Mouse (Mus musculus): ENCODE measurements around the gene Zmat5. TPM values are rescaled to one million over a fixed set of nuclear protein-coding genes. Genes with fewer than 3 reads are reported as not detected.

The Zmat5 gene
- polyA plus RNA-seq, 1 experiment from 2014 or later = 51.7 TPM

DNA sequence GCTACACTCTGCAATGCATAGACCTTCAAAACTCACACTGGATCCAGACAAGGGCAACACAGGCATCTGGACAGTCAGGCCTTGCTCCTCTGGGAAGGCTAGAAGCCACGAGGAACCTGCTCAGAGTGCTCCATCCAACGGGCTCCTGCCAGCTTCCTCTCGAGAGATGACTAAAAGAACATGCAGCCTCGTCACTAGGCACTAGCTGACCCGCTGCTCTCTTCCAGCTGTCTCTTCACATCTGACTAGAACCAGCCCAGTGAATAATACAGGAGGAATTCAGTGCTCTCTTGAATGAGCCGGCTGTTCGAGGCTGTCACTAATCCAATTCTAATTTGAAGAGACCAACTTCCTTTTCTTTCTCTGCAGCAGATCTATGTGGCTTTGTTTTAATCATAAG lies 67.3 kb downstream of the Zmat5 start:
- no peaks in the 10 kb centered on the region for H3K27me3 ChIP-seq (replicated peaks; ENCODE audit: control insufficient read depth, insufficient read depth, low read length)
- DNase-seq (ENCODE audit: low spot score) (no peak), ATAC-seq (ENCODE audit: low read depth) (no peak)
- H3K36me3 ChIP-seq (ENCODE audit: control insufficient read depth, insufficient read depth, low read length) = peaks cover 40% of the 10 kb centered on the region
- H3K4me3 ChIP-seq (ENCODE audit: low read depth, low read length) = no peak overlapping the region
- no peak overlapping the region for H3K4me2 ChIP-seq (ENCODE audit: low read depth, low read length)
- no peaks in the 10 kb centered on the region for H3K9me3 ChIP-seq (ENCODE audit: control insufficient read depth, low read length)
- H3K27ac ChIP-seq (replicated peaks; ENCODE audit: low read depth, low read length) = no peak overlapping the region
- H3K9ac ChIP-seq (ENCODE audit: low read depth, low read length) = no peak overlapping the region
- no peaks in the 10 kb centered on the region for H3K4me1 ChIP-seq (ENCODE audit: control insufficient read depth, insufficient read depth, low read length)
- WGBS = 69% methylated on average over 7 of the region's 7 CpGs

DNA sequence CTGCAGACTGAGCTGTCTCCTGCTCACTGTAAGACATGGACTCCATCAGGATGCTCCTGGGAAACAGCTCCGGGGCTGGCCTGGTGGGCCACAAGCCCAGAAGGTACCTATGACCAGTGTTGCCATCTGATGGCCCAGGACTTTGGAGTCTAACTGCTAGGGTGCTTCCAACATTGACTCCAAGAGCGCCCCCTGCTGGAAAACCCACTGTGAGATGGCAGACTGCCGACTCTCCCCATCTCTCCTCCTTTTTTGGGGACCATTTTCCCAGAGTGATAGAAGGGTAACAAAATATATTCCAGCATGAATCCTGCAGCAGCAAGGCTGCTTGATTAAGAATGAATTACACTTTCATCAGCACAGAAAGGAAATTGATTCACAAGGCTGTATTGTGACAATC lies 68.4 kb downstream of the Zmat5 start:
- DNase-seq (ENCODE audit: low spot score) (peak; percentile 38), ATAC-seq (ENCODE audit: low read depth) (no peak)
- WGBS = 30% methylated on average over 3 of the region's 3 CpGs
- no peak overlapping the region for H3K9ac ChIP-seq (ENCODE audit: low read depth, low read length)
- H3K9me3 ChIP-seq (ENCODE audit: control insufficient read depth, low read length) = no peaks in the 10 kb centered on the region
- H3K36me3 ChIP-seq (ENCODE audit: control insufficient read depth, insufficient read depth, low read length) = peaks cover 46% of the 10 kb centered on the region
- H3K27me3 ChIP-seq (replicated peaks; ENCODE audit: control insufficient read depth, insufficient read depth, low read length) = no peaks in the 10 kb centered on the region
- H3K27ac ChIP-seq (replicated peaks; ENCODE audit: low read depth, low read length) = no peak overlapping the region
- H3K4me2 ChIP-seq (ENCODE audit: low read depth, low read length) = no peak overlapping the region
- H3K4me1 ChIP-seq (ENCODE audit: control insufficient read depth, insufficient read depth, low read length) = no peaks in the 10 kb centered on the region
- no peak overlapping the region for H3K4me3 ChIP-seq (ENCODE audit: low read depth, low read length)

DNA sequence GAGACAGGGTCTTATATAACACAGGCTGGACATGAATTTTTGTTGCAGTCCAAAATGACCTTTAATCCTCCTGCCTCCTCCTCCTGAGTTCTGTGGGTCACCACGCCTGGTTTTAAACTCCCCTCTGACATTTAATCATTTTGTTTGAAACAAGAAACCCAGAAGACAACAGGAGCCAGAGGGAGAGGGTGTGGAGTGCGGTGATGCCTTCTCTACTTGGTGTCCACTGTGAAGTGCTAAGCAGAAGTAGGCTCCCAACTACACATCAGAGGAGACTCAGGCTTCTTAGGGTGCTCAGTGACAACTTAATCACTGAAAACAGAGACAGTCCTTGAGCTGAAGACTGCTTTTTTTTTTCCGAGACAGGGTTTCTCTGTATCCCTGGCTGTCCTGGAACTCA lies 76.4 kb downstream of the Zmat5 start:
- H3K4me2 ChIP-seq (ENCODE audit: low read depth, low read length) = no peak overlapping the region
- H3K9me3 ChIP-seq (ENCODE audit: control insufficient read depth, low read length) = no peaks in the 10 kb centered on the region
- H3K9ac ChIP-seq (ENCODE audit: low read depth, low read length) = no peak overlapping the region
- 68% methylated on average over 3 of the region's 3 CpGs for WGBS
- no peak overlapping the region for H3K4me3 ChIP-seq (ENCODE audit: low read depth, low read length)
- no peak for DNase-seq (ENCODE audit: low spot score)
- H3K4me1 ChIP-seq (ENCODE audit: control insufficient read depth, insufficient read depth, low read length) = no peaks in the 10 kb centered on the region
- ATAC-seq (ENCODE audit: low read depth) = no peak
- no peaks in the 10 kb centered on the region for H3K27me3 ChIP-seq (replicated peaks; ENCODE audit: control insufficient read depth, insufficient read depth, low read length)
- H3K36me3 ChIP-seq (ENCODE audit: control insufficient read depth, insufficient read depth, low read length) = peaks cover 81% of the 10 kb centered on the region
- H3K27ac ChIP-seq (replicated peaks; ENCODE audit: low read depth, low read length) = no peak overlapping the region

DNA sequence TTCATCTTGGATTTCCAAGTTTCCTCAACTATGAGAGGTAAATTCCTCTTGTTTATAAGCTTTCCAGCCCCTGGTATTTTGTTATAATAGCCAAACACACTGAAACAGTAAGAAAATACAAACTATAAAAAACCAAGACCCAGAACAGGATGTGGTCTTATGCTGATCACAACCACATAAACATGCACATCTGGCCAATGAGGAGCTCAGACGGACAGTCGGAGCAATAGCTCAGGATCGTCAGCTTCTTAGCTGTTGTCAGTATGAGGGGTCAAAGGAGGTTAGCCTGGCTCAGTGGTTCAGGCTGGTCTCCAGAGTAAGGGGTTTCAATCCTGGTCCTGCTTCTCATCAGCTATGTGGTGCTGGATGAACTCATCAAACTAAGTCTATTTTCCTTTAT lies 78.6 kb downstream of the Zmat5 start:
- Histone ChIP-seq H3K9me3 (ENCODE audit: control insufficient read depth, low read length) (no peaks in the 10 kb centered on the region), H3K4me1 (ENCODE audit: control insufficient read depth, insufficient read depth, low read length) (no peaks in the 10 kb centered on the region), H3K4me3 (ENCODE audit: low read depth, low read length) (no peak overlapping the region), H3K4me2 (ENCODE audit: low read depth, low read length) (no peak overlapping the region), H3K36me3 (ENCODE audit: control insufficient read depth, insufficient read depth, low read length) (peaks cover 89% of the 10 kb centered on the region), H3K9ac (ENCODE audit: low read depth, low read length) (no peak overlapping the region), H3K27ac (replicated peaks; ENCODE audit: low read depth, low read length) (no peak overlapping the region), H3K27me3 (replicated peaks; ENCODE audit: control insufficient read depth, insufficient read depth, low read length) (no peaks in the 10 kb centered on the region)
- DNase-seq (ENCODE audit: low spot score) = no peak
- ATAC-seq (ENCODE audit: low read depth) = no peak
- 69% methylated on average over 3 of the region's 3 CpGs for WGBS

DNA sequence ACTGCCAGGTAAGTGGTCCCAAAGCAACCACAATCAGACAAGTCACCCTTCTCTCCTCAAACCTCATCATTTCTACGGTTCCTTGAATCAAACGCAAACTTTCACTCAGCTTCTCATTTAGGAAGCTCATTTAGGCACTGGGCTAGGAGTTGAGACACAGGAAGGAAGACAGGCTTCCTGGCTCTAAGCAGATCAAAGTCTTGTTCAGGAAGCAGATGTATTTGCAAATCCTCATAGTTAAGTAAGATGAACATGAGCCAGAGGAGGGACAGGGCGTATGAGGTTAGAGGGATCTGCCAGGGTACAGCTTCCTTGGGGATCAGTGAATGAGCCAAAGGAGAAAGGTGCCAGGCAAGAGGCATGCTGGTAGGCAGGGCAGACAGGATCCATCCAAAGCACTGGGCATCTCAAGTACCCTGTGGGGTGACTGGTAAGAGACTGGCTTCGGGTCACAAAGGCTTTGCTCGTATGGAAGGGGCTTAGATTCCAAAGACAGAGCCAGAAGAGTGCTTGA lies 80.2 kb downstream of the Zmat5 start:
- Histone ChIP-seq H3K4me1 (ENCODE audit: control insufficient read depth, insufficient read depth, low read length) (no peaks in the 10 kb centered on the region), H3K9me3 (ENCODE audit: control insufficient read depth, low read length) (no peaks in the 10 kb centered on the region), H3K4me2 (ENCODE audit: low read depth, low read length) (no peak overlapping the region), H3K36me3 (ENCODE audit: control insufficient read depth, insufficient read depth, low read length) (peaks cover 88% of the 10 kb centered on the region), H3K4me3 (ENCODE audit: low read depth, low read length) (no peak overlapping the region), H3K9ac (ENCODE audit: low read depth, low read length) (no peak overlapping the region), H3K27me3 (replicated peaks; ENCODE audit: control insufficient read depth, insufficient read depth, low read length) (no peaks in the 10 kb centered on the region), H3K27ac (replicated peaks; ENCODE audit: low read depth, low read length) (no peak overlapping the region)
- DNase-seq (ENCODE audit: low spot score) (no peak), ATAC-seq (ENCODE audit: low read depth) (no peak)
- 77% methylated on average over 5 of the region's 5 CpGs for WGBS

Other genes with a start within 250 kb of the Zmat5 start
- gene Mtmr3, start 109.8 kb upstream of the Zmat5 start, polyA plus RNA-seq (2014; fragmentation: Nextera tagmentation; extraction: Ambion mirVana) = 27.7 and 30.1 TPM in 2 replicates
- gene Gm11032, start 84.6 kb upstream of the Zmat5 start, polyA plus RNA-seq (2014; fragmentation: Nextera tagmentation; extraction: Ambion mirVana) = not detected in 2 replicates
- gene Ascc2, start 66.9 kb upstream of the Zmat5 start, polyA plus RNA-seq (2014; fragmentation: Nextera tagmentation; extraction: Ambion mirVana) = 27.8 and 31.4 TPM in 2 replicates
- gene Uqcr10, start 336 bp upstream of the Zmat5 start, polyA plus RNA-seq (2014; fragmentation: Nextera tagmentation; extraction: Ambion mirVana) = 722 and 816 TPM in 2 replicates
- gene Cabp7, start 42.1 kb downstream of the Zmat5 start, polyA plus RNA-seq (2014; fragmentation: Nextera tagmentation; extraction: Ambion mirVana) = 0.15 and 0.30 TPM in 2 replicates
- gene Nf2, start 144.9 kb downstream of the Zmat5 start, polyA plus RNA-seq (2014; fragmentation: Nextera tagmentation; extraction: Ambion mirVana) = 40.5 and 43.1 TPM in 2 replicates
- 32.1 and 41.4 TPM in 2 replicates for gene Nipsnap1, start 169.3 kb downstream of the Zmat5 start, polyA plus RNA-seq (2014; fragmentation: Nextera tagmentation; extraction: Ambion mirVana)
- gene Thoc5, start 190.6 kb downstream of the Zmat5 start, polyA plus RNA-seq (2014; fragmentation: Nextera tagmentation; extraction: Ambion mirVana) = 27.9 and 32.3 TPM in 2 replicates
- gene Nefh, start 243.4 kb downstream of the Zmat5 start, polyA plus RNA-seq (2014; fragmentation: Nextera tagmentation; extraction: Ambion mirVana) = 1.6 and 1.7 TPM in 2 replicates

Data from embryonic facial prominence, embryonic 14.5 days (tissue).